Mouse (Mus musculus): ENCODE measurements at regions not wholly inside any gene's neighbourhood (a gene's known extent, or its start where the extent isn't known, plus 50 kb on each side); places are given as distances from the start of the nearest gene placed in this dataset.

- no peak for DNase-seq (ENCODE audit: low spot score)
Observed at GRCm38 (mm10) chr2:21129621-21130020, 75.5 kb downstream of the Enkur start.

GRCm38 (mm10) chr2:21126531-21126930 is 78.6 kb downstream of the Enkur start:
- no peak for DNase-seq (ENCODE audit: low spot score)

GRCm38 (mm10) chr2:21122421-21122820 is 82.7 kb downstream of the Enkur start:
- no peak for DNase-seq (ENCODE audit: low spot score)

- no peak for DNase-seq (ENCODE audit: low spot score)
Observed at GRCm38 (mm10) chr2:21121663-21122062, 83.5 kb downstream of the Enkur start.

- no peak for DNase-seq (ENCODE audit: low spot score)
Observed at GRCm38 (mm10) chr2:21116817-21117216, 88.3 kb downstream of the Enkur start.

GRCm38 (mm10) chr2:21111527-21111926 is 93.6 kb downstream of the Enkur start:
- no peak for DNase-seq (ENCODE audit: low spot score)

GRCm38 (mm10) chr2:21100248-21100808 is 104.8 kb downstream of the Enkur start:
- no peak for DNase-seq (ENCODE audit: low spot score)

GRCm38 (mm10) chr2:21091058-21091971 is 113.8 kb downstream of the Enkur start:
- no peak for DNase-seq (ENCODE audit: low spot score)

- DNase-seq (ENCODE audit: low spot score): no peak
Observed at GRCm38 (mm10) chr2:21085517-21085916, 116.8 kb upstream of the Arhgap21 start.

GRCm38 (mm10) chr2:21067292-21067850 is 98.7 kb upstream of the Arhgap21 start:
- no peak for DNase-seq (ENCODE audit: low spot score)

- DNase-seq (ENCODE audit: low spot score): no peak
Observed at GRCm38 (mm10) chr2:21060347-21060650, 91.6 kb upstream of the Arhgap21 start.

- DNase-seq (ENCODE audit: low spot score): no peak
Observed at GRCm38 (mm10) chr2:21059618-21060346, 91.1 kb upstream of the Arhgap21 start.

- DNase-seq (ENCODE audit: low spot score): no peak
Observed at GRCm38 (mm10) chr2:21058940-21059339, 90.3 kb upstream of the Arhgap21 start.

- no peak for DNase-seq (ENCODE audit: low spot score)
Observed at GRCm38 (mm10) chr2:21056450-21057210, 87.9 kb upstream of the Arhgap21 start.

GRCm38 (mm10) chr2:21055416-21055815 is 86.7 kb upstream of the Arhgap21 start:
- DNase-seq (ENCODE audit: low spot score): no peak

GRCm38 (mm10) chr2:21054325-21055082 is 85.8 kb upstream of the Arhgap21 start:
- no peak for DNase-seq (ENCODE audit: low spot score)

GRCm38 (mm10) chr2:21053596-21053995 is 84.9 kb upstream of the Arhgap21 start:
- no peak for DNase-seq (ENCODE audit: low spot score)

GRCm38 (mm10) chr2:21048996-21049395 is 80.3 kb upstream of the Arhgap21 start:
- DNase-seq (ENCODE audit: low spot score): no peak

- DNase-seq (ENCODE audit: low spot score): no peak
Observed at GRCm38 (mm10) chr2:21048226-21048625, 79.5 kb upstream of the Arhgap21 start.

GRCm38 (mm10) chr2:21046503-21047116 is 77.9 kb upstream of the Arhgap21 start:
- DNase-seq (ENCODE audit: low spot score): no peak

- no peak for DNase-seq (ENCODE audit: low spot score)
Observed at GRCm38 (mm10) chr2:21044781-21045180, 76.1 kb upstream of the Arhgap21 start.

All from ovary, postnatal 14 days (tissue).